Mouse (Mus musculus): ENCODE measurements around the gene Tcerg1l. TPM values are rescaled to one million over a fixed set of nuclear protein-coding genes. Genes with fewer than 3 reads are reported as not detected.

Gene Tcerg1l
- polyA plus RNA-seq, 1 experiment from 2014 or later, result 0.87 TPM

- H3K36me3 ChIP-seq (replicated peaks), result no peaks in the 10 kb centered on the region
- no peak overlapping the region for H3K27ac ChIP-seq (replicated peaks)
- peaks cover 20% of the 10 kb centered on the region for H3K4me1 ChIP-seq
- peaks cover 48% of the 10 kb centered on the region for H3K27me3 ChIP-seq (replicated peaks; ENCODE audit: low read depth, poor library complexity, severe bottlenecking)
- no peak for DNase-seq (ENCODE audit: low spot score)
- no peaks in the 10 kb centered on the region for H3K9me3 ChIP-seq
- 50% methylated on average over 13 of the region's 13 CpGs for WGBS
- H3K4me3 ChIP-seq, result peak overlapping the region; percentile 69; the same call in 1 of the 2 replicates
Measured at GRCm38 (mm10) chr7:138396109-138396862, 1.2 kb downstream of the Tcerg1l start.

- Histone ChIP-seq H3K4me3 (no peak overlapping the region), H3K4me1 (no peaks in the 10 kb centered on the region), H3K9me3 (no peaks in the 10 kb centered on the region), H3K27me3 (replicated peaks; ENCODE audit: low read depth, poor library complexity, severe bottlenecking) (no peaks in the 10 kb centered on the region), H3K36me3 (replicated peaks) (no peaks in the 10 kb centered on the region), H3K27ac (replicated peaks) (no peak overlapping the region)
- WGBS, result 90% methylated on average over 6 of the region's 6 CpGs
- DNase-seq (ENCODE audit: low spot score), result no peak
Measured at GRCm38 (mm10) chr7:138389941-138390340, 7.6 kb downstream of the Tcerg1l start.

DNA sequence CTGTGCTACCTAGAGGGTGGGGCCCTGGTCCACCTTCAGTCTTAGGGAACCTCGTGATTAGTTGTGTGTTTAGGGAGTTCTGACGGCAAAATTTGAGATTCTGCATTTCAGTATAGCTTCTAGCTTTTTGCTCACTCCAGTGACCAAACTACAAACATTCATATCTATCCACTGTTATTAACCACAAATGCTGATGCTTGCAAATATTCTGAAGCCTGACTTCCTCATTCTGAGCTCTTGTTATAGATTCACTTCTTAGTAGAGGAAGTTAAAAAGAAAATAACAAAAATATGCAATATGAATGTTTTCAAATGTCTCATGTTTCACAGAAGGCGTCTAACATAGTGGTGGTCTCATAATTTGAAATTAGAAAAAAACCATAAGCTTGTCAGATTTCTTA is 8.5 kb downstream of the Tcerg1l start:
- WGBS, result 73% methylated on average over 3 of the region's 3 CpGs
- Histone ChIP-seq H3K36me3 (replicated peaks) (no peaks in the 10 kb centered on the region), H3K9me3 (no peaks in the 10 kb centered on the region), H3K27me3 (replicated peaks; ENCODE audit: low read depth, poor library complexity, severe bottlenecking) (no peaks in the 10 kb centered on the region), H3K4me3 (no peak overlapping the region), H3K4me1 (no peaks in the 10 kb centered on the region), H3K27ac (replicated peaks) (no peak overlapping the region)
- no peak for DNase-seq (ENCODE audit: low spot score)

DNA sequence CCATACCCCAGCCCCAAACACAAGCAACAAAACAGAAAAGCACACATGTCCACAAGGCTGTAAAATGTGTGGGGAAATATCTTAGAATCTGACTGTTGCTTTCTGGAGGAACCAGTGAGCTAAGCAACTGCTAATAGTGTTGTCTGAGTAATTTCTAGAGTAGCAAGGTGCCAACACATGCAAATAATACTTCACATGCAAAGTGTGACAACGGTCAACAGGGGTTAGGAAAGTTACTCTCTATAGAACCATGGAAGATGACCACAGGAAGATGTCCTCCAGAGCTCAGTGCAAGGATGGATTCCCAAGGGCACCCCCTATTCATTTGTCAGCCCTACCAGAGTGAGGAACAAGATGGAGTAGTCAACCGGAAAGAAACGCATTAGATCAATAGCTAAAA is 18.3 kb downstream of the Tcerg1l start:
- no peaks in the 10 kb centered on the region for H3K36me3 ChIP-seq (replicated peaks)
- WGBS, result 87% methylated on average over 3 of the region's 3 CpGs
- H3K27ac ChIP-seq (replicated peaks), result no peak overlapping the region
- H3K27me3 ChIP-seq (replicated peaks; ENCODE audit: low read depth, poor library complexity, severe bottlenecking), result no peaks in the 10 kb centered on the region
- no peaks in the 10 kb centered on the region for H3K9me3 ChIP-seq
- H3K4me3 ChIP-seq, result no peak overlapping the region
- H3K4me1 ChIP-seq, result peaks cover 19% of the 10 kb centered on the region
- DNase-seq (ENCODE audit: low spot score), result no peak

GRCm38 (mm10) chr7:138378546-138378945 is 19.0 kb downstream of the Tcerg1l start:
- no peaks in the 10 kb centered on the region for H3K27me3 ChIP-seq (replicated peaks; ENCODE audit: low read depth, poor library complexity, severe bottlenecking)
- H3K9me3 ChIP-seq, result no peaks in the 10 kb centered on the region
- WGBS, result 91% methylated on average over 4 of the region's 4 CpGs
- H3K27ac ChIP-seq (replicated peaks), result no peak overlapping the region
- no peak overlapping the region for H3K4me3 ChIP-seq
- no peak for DNase-seq (ENCODE audit: low spot score)
- H3K4me1 ChIP-seq, result peaks cover 19% of the 10 kb centered on the region
- no peaks in the 10 kb centered on the region for H3K36me3 ChIP-seq (replicated peaks)

- Histone ChIP-seq H3K4me3 (no peak overlapping the region), H3K9me3 (no peaks in the 10 kb centered on the region), H3K36me3 (replicated peaks) (no peaks in the 10 kb centered on the region), H3K4me1 (peaks cover 19% of the 10 kb centered on the region), H3K27ac (replicated peaks) (no peak overlapping the region), H3K27me3 (replicated peaks; ENCODE audit: low read depth, poor library complexity, severe bottlenecking) (no peaks in the 10 kb centered on the region)
- no peak for DNase-seq (ENCODE audit: low spot score)
- WGBS, result 68% methylated on average over 7 of the region's 7 CpGs
Measured at GRCm38 (mm10) chr7:138375573-138375972, 22.0 kb downstream of the Tcerg1l start.

GRCm38 (mm10) chr7:138374376-138374775 is 23.2 kb downstream of the Tcerg1l start:
- no peak for DNase-seq (ENCODE audit: low spot score)

GRCm38 (mm10) chr7:138373530-138373929 is 24.0 kb downstream of the Tcerg1l start:
- Histone ChIP-seq H3K27ac (replicated peaks) (no peak overlapping the region), H3K27me3 (replicated peaks; ENCODE audit: low read depth, poor library complexity, severe bottlenecking) (no peaks in the 10 kb centered on the region), H3K9me3 (no peaks in the 10 kb centered on the region), H3K4me3 (no peak overlapping the region), H3K4me1 (peaks cover 15% of the 10 kb centered on the region), H3K36me3 (replicated peaks) (no peaks in the 10 kb centered on the region)
- WGBS, result 84% methylated on average over 5 of the region's 5 CpGs
- DNase-seq (ENCODE audit: low spot score), result no peak

More at GRCm38 (mm10) chr7:138374376-138374775, 23.2 kb downstream of the Tcerg1l start:
- no peak overlapping the region for H3K27ac ChIP-seq (replicated peaks)
- H3K4me3 ChIP-seq, result no peak overlapping the region
- WGBS, result 65% methylated on average over 7 of the region's 7 CpGs
- no peaks in the 10 kb centered on the region for H3K36me3 ChIP-seq (replicated peaks)
- H3K4me1 ChIP-seq, result peaks cover 15% of the 10 kb centered on the region
- H3K27me3 ChIP-seq (replicated peaks; ENCODE audit: low read depth, poor library complexity, severe bottlenecking), result no peaks in the 10 kb centered on the region
- no peaks in the 10 kb centered on the region for H3K9me3 ChIP-seq

DNA sequence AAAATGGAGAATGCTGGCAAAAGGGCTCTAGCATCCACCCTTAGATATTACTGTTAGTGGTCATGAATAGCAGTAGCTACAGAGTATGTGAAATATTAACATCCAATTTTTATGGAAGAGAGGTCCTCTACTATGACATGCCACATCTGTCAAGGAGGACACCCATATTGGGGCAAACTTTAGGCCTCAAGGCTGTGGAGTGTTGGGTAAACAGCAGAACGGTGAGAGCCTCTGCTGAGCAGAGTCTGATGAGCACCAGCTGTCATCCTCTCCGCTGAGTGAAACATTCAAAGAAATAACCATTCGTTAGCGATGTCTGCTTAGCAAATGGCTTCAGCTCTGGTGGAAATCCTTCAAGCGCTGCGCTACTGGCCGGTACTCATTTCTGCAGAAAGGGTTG is 30.0 kb downstream of the Tcerg1l start:
- 87% methylated on average over 7 of the region's 7 CpGs for WGBS
- H3K36me3 ChIP-seq (replicated peaks), result no peaks in the 10 kb centered on the region
- H3K27ac ChIP-seq (replicated peaks), result no peak overlapping the region

DNA sequence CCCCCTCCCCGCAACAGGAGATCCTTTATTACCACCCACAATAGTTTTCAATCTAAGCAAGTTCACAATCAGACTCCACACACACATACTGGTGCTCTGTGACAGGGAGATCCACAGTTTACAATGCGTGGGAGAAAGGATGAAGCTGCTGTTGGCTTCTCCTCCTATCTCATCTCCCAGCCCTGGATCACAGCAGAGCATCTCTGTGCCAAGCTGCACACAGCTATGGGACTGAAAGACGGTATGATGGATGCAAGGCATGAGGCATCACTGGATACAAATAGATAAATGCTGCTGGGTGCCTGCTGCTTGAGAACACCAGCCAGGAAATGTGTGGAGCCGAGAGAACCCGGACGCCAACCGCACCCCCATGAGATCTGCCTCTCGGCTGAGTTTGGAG is 32.0 kb downstream of the Tcerg1l start:
- H3K27ac ChIP-seq (replicated peaks), result no peak overlapping the region
- DNase-seq (ENCODE audit: low spot score), result no peak
- 74% methylated on average over 8 of the region's 8 CpGs for WGBS

More for the DNA sequence above, 30.0 kb downstream of the Tcerg1l start:
- DNase-seq (ENCODE audit: low spot score), result no peak
- no peak overlapping the region for H3K4me3 ChIP-seq
- peaks cover 11% of the 10 kb centered on the region; the same call in 1 of the 2 replicates for H3K4me1 ChIP-seq
- H3K9me3 ChIP-seq, result no peaks in the 10 kb centered on the region
- no peaks in the 10 kb centered on the region for H3K27me3 ChIP-seq (replicated peaks; ENCODE audit: low read depth, poor library complexity, severe bottlenecking)

DNA sequence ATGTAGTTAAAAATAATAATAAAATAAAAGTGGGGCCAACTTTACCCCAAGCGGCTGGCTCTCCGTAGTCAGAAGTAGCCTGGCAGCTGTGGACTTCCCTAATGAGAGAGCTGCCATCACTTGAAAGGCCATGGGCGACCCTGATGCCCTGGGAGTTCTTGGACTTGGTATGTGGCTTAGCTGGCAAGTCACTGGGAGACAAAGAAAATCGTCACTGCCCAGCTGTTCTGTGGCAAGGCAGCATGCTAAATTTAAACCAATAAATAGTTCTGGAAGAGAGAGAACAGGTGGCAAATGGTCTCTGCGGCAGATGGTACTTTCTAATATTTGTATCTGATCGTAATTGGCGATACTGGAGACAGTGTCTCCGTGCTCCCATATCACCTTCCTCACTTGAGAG is 40.1 kb downstream of the Tcerg1l start:
- 79% methylated on average over 8 of the region's 8 CpGs for WGBS

More for the DNA sequence above, 32.0 kb downstream of the Tcerg1l start:
- Histone ChIP-seq H3K9me3 (no peaks in the 10 kb centered on the region), H3K27me3 (replicated peaks; ENCODE audit: low read depth, poor library complexity, severe bottlenecking) (no peaks in the 10 kb centered on the region), H3K4me3 (no peak overlapping the region), H3K36me3 (replicated peaks) (no peaks in the 10 kb centered on the region), H3K4me1 (peaks cover 11% of the 10 kb centered on the region; the same call in 1 of the 2 replicates)

DNA sequence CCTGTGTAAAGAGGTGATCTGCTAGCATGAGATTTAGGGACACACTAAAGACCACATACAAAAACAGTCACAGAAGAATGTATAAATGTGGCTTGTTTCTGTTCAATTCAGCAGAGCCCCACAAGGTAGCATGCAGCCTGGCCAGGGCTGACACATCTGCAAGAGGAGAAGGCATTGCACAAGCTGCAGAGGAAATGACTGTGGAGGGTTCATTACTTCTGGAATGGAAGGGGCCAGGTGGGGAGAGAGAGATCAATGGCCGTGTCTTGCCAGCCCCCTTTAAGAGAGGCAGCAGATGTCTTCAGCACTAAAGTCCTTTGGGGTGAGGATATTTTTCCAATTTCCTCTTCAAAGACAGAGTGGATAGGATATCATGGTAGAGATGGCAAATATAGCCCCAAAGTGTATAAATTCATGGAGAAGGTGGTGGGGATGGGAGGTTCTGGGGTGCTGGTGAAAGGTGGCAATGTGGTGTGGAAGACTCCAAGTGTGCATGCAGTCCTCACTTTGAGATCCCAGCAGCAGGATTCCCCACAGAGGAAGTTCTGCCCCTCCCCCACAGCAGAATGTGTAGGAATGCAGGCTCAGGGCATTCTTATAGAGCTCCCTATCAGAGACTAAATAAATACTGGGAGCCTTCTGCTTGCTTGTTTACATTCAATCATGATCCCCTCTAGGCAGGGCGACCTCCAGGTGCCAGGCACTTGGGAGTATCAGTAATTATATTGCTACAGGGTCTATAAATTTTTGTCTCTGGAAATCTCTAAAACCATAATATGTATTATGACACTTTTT is 40.7 kb downstream of the Tcerg1l start:
- Histone ChIP-seq H3K27me3 (replicated peaks; ENCODE audit: low read depth, poor library complexity, severe bottlenecking) (no peaks in the 10 kb centered on the region), H3K4me3 (no peak overlapping the region), H3K36me3 (replicated peaks) (no peaks in the 10 kb centered on the region), H3K9me3 (no peaks in the 10 kb centered on the region), H3K27ac (replicated peaks) (no peak overlapping the region), H3K4me1 (peaks cover 19% of the 10 kb centered on the region)
- peak; percentile 54 for DNase-seq (ENCODE audit: low spot score)
- WGBS, result 30% methylated on average over 2 of the region's 2 CpGs

More for the DNA sequence above, 40.1 kb downstream of the Tcerg1l start:
- no peaks in the 10 kb centered on the region for H3K9me3 ChIP-seq
- H3K36me3 ChIP-seq (replicated peaks), result no peaks in the 10 kb centered on the region
- H3K27ac ChIP-seq (replicated peaks), result no peak overlapping the region
- H3K27me3 ChIP-seq (replicated peaks; ENCODE audit: low read depth, poor library complexity, severe bottlenecking), result no peaks in the 10 kb centered on the region
- no peak overlapping the region for H3K4me3 ChIP-seq
- DNase-seq (ENCODE audit: low spot score), result no peak
- H3K4me1 ChIP-seq, result peaks cover 19% of the 10 kb centered on the region

GRCm38 (mm10) chr7:138345451-138345850 is 52.1 kb downstream of the Tcerg1l start:
- no peaks in the 10 kb centered on the region for H3K9me3 ChIP-seq
- no peak overlapping the region for H3K4me3 ChIP-seq
- WGBS, result 86% methylated on average over 6 of the region's 6 CpGs
- no peak overlapping the region for H3K27ac ChIP-seq (replicated peaks)
- H3K36me3 ChIP-seq (replicated peaks), result no peaks in the 10 kb centered on the region
- no peak for DNase-seq (ENCODE audit: low spot score)
- no peaks in the 10 kb centered on the region for H3K4me1 ChIP-seq
- no peaks in the 10 kb centered on the region for H3K27me3 ChIP-seq (replicated peaks; ENCODE audit: low read depth, poor library complexity, severe bottlenecking)
